In the genomic region with DNA sequence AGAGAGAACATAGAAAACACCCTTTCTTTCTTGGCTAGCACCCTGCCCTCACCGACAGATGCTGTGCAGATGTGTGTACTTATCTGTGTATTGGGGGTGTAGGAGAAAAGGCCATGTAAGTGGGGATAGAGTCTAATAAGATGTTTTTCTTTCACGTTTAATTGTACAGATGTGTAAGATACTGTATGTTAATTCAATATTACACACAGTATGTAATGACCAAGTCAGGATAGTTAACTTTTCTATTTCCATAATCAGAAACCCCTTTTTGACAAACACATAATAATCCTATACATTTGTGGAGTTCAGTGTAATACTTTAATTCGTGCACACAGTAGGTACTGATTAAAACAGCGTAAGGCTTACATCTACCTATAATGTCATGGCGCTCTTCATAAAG, we compare ENCODE assay signal across 8 mouse cellular contexts. TPM values are rescaled to one million over a fixed set of nuclear protein-coding genes. Genes with fewer than 3 reads are reported as not detected.
DNase-seq lines count a peak whose midpoint lies in the region; ATAC-seq and TF ChIP-seq lines count a peak whose summit lies in the region.

A gene (plus strand): TSS at position 301 of the 400 bp plus-strand sequence.

- TF ChIP-seq CTCF in G1E (IDR thresholded peaks at IDR 0.05; ENCODE audit: low read depth, low read length): no peak
- TF ChIP-seq CTCF in liver, embryonic 14.5 days (IDR thresholded peaks at IDR 0.05; ENCODE audit: low read depth): no peak

- WGBS in heart, embryonic 14.5 days: 62% methylated on average over 5 of the region's 5 CpGs
- WGBS in hindbrain, embryonic 13.5 days: 78% methylated on average over 5 of the region's 5 CpGs
- 60% methylated on average over 5 of the region's 5 CpGs for WGBS in liver, embryonic 14.5 days (ENCODE audit: insufficient replicate concordance)

- no peak for TF ChIP-seq EP300 in liver, embryonic 14.5 days (IDR thresholded peaks at IDR 0.05; ENCODE audit: low read depth)

- no peaks in the 10 kb centered on the region for H3K9me3 ChIP-seq in heart, embryonic 14.5 days (ENCODE audit: control insufficient read depth, low read length)
- peaks cover 31% of the 10 kb centered on the region for H3K9me3 ChIP-seq in G1E (replicated peaks)
- no peaks in the 10 kb centered on the region for H3K9me3 ChIP-seq in hindbrain, embryonic 13.5 days
- no peaks in the 10 kb centered on the region for H3K9me3 ChIP-seq in liver, embryonic 14.5 days (ENCODE audit: control insufficient read depth, low read length)

- peaks cover 20 to 34% of the 10 kb centered on the region in 2 experiments for H3K4me1 ChIP-seq in heart, embryonic 14.5 days (ENCODE audit: control insufficient read depth in 2 of 2, insufficient read depth in 2 of 2, low read length in 2 of 2)
- peaks cover 51% of the 10 kb centered on the region for H3K4me1 ChIP-seq in G1E (ENCODE audit: insufficient read depth, low read depth, low read length)
- H3K4me1 ChIP-seq in hindbrain, embryonic 13.5 days (replicated peaks): peaks cover 42% of the 10 kb centered on the region
- no peaks in the 10 kb centered on the region; a peak in 1 of 4 replicates for H3K4me1 ChIP-seq in liver, embryonic 14.5 days (replicated peaks; ENCODE audit: control insufficient read depth in 2 of 2, insufficient read depth in 2 of 2, low read length in 1 of 2)

- ATAC-seq in heart, embryonic 14.5 days (ENCODE audit: insufficient number of reproducible peaks, insufficient read depth, low FRiP score, low read depth): no peak
- ATAC-seq in G1E (ENCODE audit: extremely low read depth, insufficient number of reproducible peaks, low FRiP score, poor library complexity, severe bottlenecking): no peak
- ATAC-seq in hindbrain, embryonic 13.5 days (ENCODE audit: low FRiP score): no peak
- ATAC-seq in liver, embryonic 14.5 days (ENCODE audit: insufficient read depth): no peak

- H3K36me3 ChIP-seq in heart, embryonic 14.5 days (ENCODE audit: control insufficient read depth, insufficient read depth, low read length): no peaks in the 10 kb centered on the region
- H3K36me3 ChIP-seq in G1E (replicated peaks): peaks cover 58% of the 10 kb centered on the region
- H3K36me3 ChIP-seq in hindbrain, embryonic 13.5 days: no peaks in the 10 kb centered on the region
- no peaks in the 10 kb centered on the region for H3K36me3 ChIP-seq in liver, embryonic 14.5 days (replicated peaks; ENCODE audit: control insufficient read depth, insufficient read depth, low read depth)

- peak within 1 kb of the TSS; percentile 100 for H3K4me2 ChIP-seq in heart, embryonic 14.5 days (ENCODE audit: low read length)
- H3K4me2 ChIP-seq in hindbrain, embryonic 13.5 days: peak within 1 kb of the TSS; percentile 99
- peak within 1 kb of the TSS; percentile 51 for H3K4me2 ChIP-seq in liver, embryonic 14.5 days (ENCODE audit: low read depth)

- no peak for DNase-seq in heart, adult 11 months
- DNase-seq in G1E (ENCODE audit: low spot score) (no peak), adipocyte (ENCODE audit: low spot score) (no peak)
- DNase-seq in liver, embryonic 14.5 days (ENCODE audit: low read depth in 3 of 3, low spot score in 3 of 3): no peak
- DNase-seq in right cerebral cortex, postnatal 14 days: no peak
- DNase-seq in spleen, adult 18-20 months: no peak

- peak within 1 kb of the TSS; percentile 55 to 59 for H3K4me3 ChIP-seq in heart, embryonic 14.5 days (ENCODE audit: control insufficient read depth in 1 of 2, insufficient read depth in 1 of 2, low read depth in 1 of 2, low read length in 2 of 2)
- peak within 1 kb of the TSS; percentile 71 for H3K4me3 ChIP-seq in G1E (ENCODE audit: low read depth, low read length)
- H3K4me3 ChIP-seq in hindbrain, embryonic 13.5 days: peak within 1 kb of the TSS; percentile 64
- H3K4me3 ChIP-seq in liver, embryonic 14.5 days (ENCODE audit: insufficient read depth in 1 of 2, low read depth in 2 of 2, low read length in 2 of 2): peak within 1 kb of the TSS; percentile 30 to 32; a peak in 3 of 4 replicates

- peak within 1 kb of the TSS; percentile 62 for H3K9ac ChIP-seq in heart, embryonic 14.5 days (ENCODE audit: low read length)
- peak within 1 kb of the TSS; percentile 86 for H3K9ac ChIP-seq in hindbrain, embryonic 13.5 days
- no peak within 1 kb of the TSS for H3K9ac ChIP-seq in liver, embryonic 14.5 days (replicated peaks)

- H3K27me3 ChIP-seq in heart, embryonic 14.5 days (ENCODE audit: control insufficient read depth, insufficient read depth, low read length): peaks cover 45% of the 10 kb centered on the region
- H3K27me3 ChIP-seq in G1E (ENCODE audit: insufficient read depth, low read length): peaks cover 28% of the 10 kb centered on the region; the same call in 1 of the 2 replicates
- H3K27me3 ChIP-seq in hindbrain, embryonic 13.5 days: peaks cover 33% of the 10 kb centered on the region
- H3K27me3 ChIP-seq in liver, embryonic 14.5 days (ENCODE audit: control insufficient read depth, insufficient read depth, low read length): peaks cover 61% of the 10 kb centered on the region

- no peak within 1 kb of the TSS for H3K27ac ChIP-seq in heart, embryonic 14.5 days (replicated peaks in 1 of 2; ENCODE audit: control insufficient read depth in 1 of 2, insufficient read depth in 1 of 2, low read depth in 2 of 2, low read length in 2 of 2)
- peak within 1 kb of the TSS; percentile 82 for H3K27ac ChIP-seq in hindbrain, embryonic 13.5 days
- H3K27ac ChIP-seq in liver, embryonic 14.5 days: no peak within 1 kb of the TSS

RNA-seq across cellular contexts. Expression of the gene that starts here (rescaled TPM):
- polyA plus RNA-seq in heart, embryonic 14.5 days (2014; fragmentation: Nextera tagmentation; extraction: Ambion mirVana): not detected in 2 replicates
- total RNA-seq in G1E (2014; fragmentation: Nextera tagmentation) (13.2 and 15.2 TPM in 2 replicates), G1E (2017) (8.2 and 8.7 TPM in 2 replicates)
- 40.6 and 51.8 TPM in 2 replicates for polyA plus RNA-seq in G1E (2012)
- polyA plus RNA-seq in hindbrain, embryonic 13.5 days (2015; fragmentation: Nextera tagmentation; extraction: Ambion mirVana): 3.3 and 4.1 TPM in 2 replicates
- polyA plus RNA-seq in liver, embryonic 14.5 days (2012; rRNA removed): 0.09 and 0.11 TPM in 2 replicates
- 0.04 and 0.10 TPM in 2 replicates for polyA plus RNA-seq in liver, embryonic 14.5 days (2014; fragmentation: Nextera tagmentation; extraction: Ambion mirVana)
